Mouse (Mus musculus) liver, embryonic 14.5 days (tissue): ENCODE results near the gene Cap2. TPM values are rescaled to one million over a fixed set of nuclear protein-coding genes. Genes with fewer than 3 reads are reported as not detected.
A peak's percentile ranks its signal among the peaks of the same experiment; 100 is the strongest.

ENCODE experiments used
- ATAC-seq: fragments of 200-750 bp; cut with Nextera tagmentation; 2 replicates; pipeline ENCODE4 v1.8.0; 2017; ENCODE audit warnings: moderate number of reproducible peaks, mild to moderate bottlenecking, moderate library complexity; ENCODE audit not compliant: insufficient read depth
- DNase-seq, 3 experiments: peaks; one replicate each; pipeline ENCODE4 v3.0.0-alpha.2; 2012 to 2013; ENCODE audit warnings: low read depth in 3 of 3, low spot score in 3 of 3
- H3K27ac ChIP-seq: fragments of 300-500 bp; sonication (generic); 2 replicates; pipeline ENCODE4 v1.5.1; 2014; ENCODE audit warnings: moderate library complexity, mild to moderate bottlenecking, control low read depth, inconsistent platforms
- H3K27me3 ChIP-seq: fragments of 300-500 bp; sonication (generic); 2 replicates; pipeline ENCODE4 v1.6.1; 2014; ENCODE audit warnings: mild to moderate bottlenecking, low read length, moderate library complexity; ENCODE audit not compliant: control insufficient read depth, insufficient read depth
- H3K36me3 ChIP-seq: fragments of 300-500 bp; sonication (generic); replicated peaks from 2 replicates; pipeline ENCODE4 v1.6.1; 2014; ENCODE audit warnings: low read depth; ENCODE audit not compliant: control insufficient read depth, insufficient read depth
- H3K4me1 ChIP-seq, 2 experiments: fragments of 200-500 bp in 1 of 2; fragments of 300-500 bp in 1 of 2; sonication (generic) in 1 of 2; replicated peaks; 2 replicates each; pipeline ENCODE4 v1.6.1; 2012 to 2014; ENCODE audit warnings: antibody characterized with exemption in 1 of 2, inconsistent platforms in 1 of 2, low read length in 1 of 2; ENCODE audit not compliant: control insufficient read depth in 2 of 2, insufficient read depth in 2 of 2
- H3K4me2 ChIP-seq: fragments of 300-500 bp; sonication (generic); 2 replicates; pipeline ENCODE4 v1.6.1; 2014; ENCODE audit warnings: low read depth, mild to moderate bottlenecking, control low read depth, moderate library complexity
- H3K4me3 ChIP-seq, 2 experiments: fragments of 200-500 bp in 1 of 2; fragments of 300-500 bp in 1 of 2; sonication (generic) in 1 of 2; 2 replicates each; pipeline ENCODE4 v1.5.1; 2012 to 2014; ENCODE audit warnings: low read depth in 2 of 2, low read length in 2 of 2, mild to moderate bottlenecking in 2 of 2, control low read depth in 1 of 2, inconsistent platforms in 1 of 2, moderate library complexity in 1 of 2; ENCODE audit not compliant: insufficient read depth in 1 of 2
- H3K9ac ChIP-seq: fragments of 300-500 bp; sonication (generic); replicated peaks from 2 replicates; pipeline ENCODE4 v1.6.1; 2014; ENCODE audit warnings: mild to moderate bottlenecking, control low read depth, moderate library complexity
- H3K9me3 ChIP-seq: fragments of 300-500 bp; sonication (generic); 2 replicates; pipeline ENCODE4 v1.6.1; 2016; ENCODE audit warnings: low read length, mixed read lengths; ENCODE audit not compliant: control insufficient read depth
- CTCF ChIP-seq: IDR thresholded peaks from 2 replicates; pipeline ENCODE4 v1.5.1; 2016; ENCODE audit warnings: antibody characterized with exemption, low read depth, control low read depth
- EP300 ChIP-seq: IDR thresholded peaks from 2 replicates; pipeline ENCODE4 v1.6.1; 2016; ENCODE audit warnings: antibody characterized with exemption, low read depth
- whole genome bisulfite sequencing: fragments of 180-500 bp; shearing (Covaris S2); extraction: QIAGEN DNeasy Blood & Tissue Kit; methylation state at CpG from one replicate; pipeline ENCODE4 v1.1.7; 2014; ENCODE audit not compliant: insufficient replicate concordance; 5-methylcytosine and 5-hydroxymethylcytosine counted together
- polyA plus RNA-seq, 2 experiments: library from polyadenylated mRNA; depleted of rRNA in 1 of 2; stranded (reverse) in 1 of 2; unstranded in 1 of 2; fragments of >200 nt; fragmentation: Nextera tagmentation in 1 of 2; extraction: Ambion mirVana in 1 of 2; gene quantifications; 2 replicates each; pipeline versions ENCODE4 v1.2.1 to v1.2.3; 2012 to 2014

Cap2 gene
- polyA plus RNA-seq, 2 experiments = 0.55 TPM

GRCm38 (mm10) chr13:46550627-46551026 lies 49.0 kb downstream of the Cap2 start:
- no peak for TF ChIP-seq CTCF
- TF ChIP-seq EP300 = no peak
- WGBS = 68% methylated on average over 10 of the region's 10 CpGs
- no peak for DNase-seq
- H3K9ac ChIP-seq = no peak overlapping the region
- H3K27me3 ChIP-seq = no peaks in the 10 kb centered on the region
- H3K4me3 ChIP-seq = no peak overlapping the region
- H3K27ac ChIP-seq = no peak overlapping the region
- no peaks in the 10 kb centered on the region for H3K36me3 ChIP-seq
- ATAC-seq = no peak
- H3K4me2 ChIP-seq = no peak overlapping the region
- H3K4me1 ChIP-seq = no peaks in the 10 kb centered on the region
- no peaks in the 10 kb centered on the region for H3K9me3 ChIP-seq

- Histone ChIP-seq H3K4me2 (no peak overlapping the region), H3K9ac (no peak overlapping the region), H3K9me3 (no peaks in the 10 kb centered on the region), H3K27me3 (no peaks in the 10 kb centered on the region), H3K4me3 (no peak overlapping the region), H3K4me1 (no peaks in the 10 kb centered on the region), H3K36me3 (no peaks in the 10 kb centered on the region), H3K27ac (no peak overlapping the region)
- ATAC-seq (no peak), DNase-seq (no peak)
- WGBS = 77% methylated on average over 9 of the region's 9 CpGs
- TF ChIP-seq CTCF = no peak
- TF ChIP-seq EP300 = no peak
Measured at GRCm38 (mm10) chr13:46554736-46555135, 53.1 kb downstream of the Cap2 start.

- Histone ChIP-seq H3K9ac (no peak overlapping the region), H3K4me3 (no peak overlapping the region), H3K27ac (no peak overlapping the region), H3K4me1 (peaks cover 0 to 3% of the 10 kb centered on the region in 2 experiments; a peak in 2 of 4 replicates), H3K9me3 (no peaks in the 10 kb centered on the region), H3K27me3 (no peaks in the 10 kb centered on the region), H3K36me3 (no peaks in the 10 kb centered on the region), H3K4me2 (no peak overlapping the region)
- ATAC-seq = no peak
- no peak for TF ChIP-seq CTCF
- no peak for TF ChIP-seq EP300
- DNase-seq = no peak
- WGBS = 63% methylated on average over 5 of the region's 5 CpGs
Measured at GRCm38 (mm10) chr13:46565913-46566312, 64.3 kb downstream of the Cap2 start.

DNA sequence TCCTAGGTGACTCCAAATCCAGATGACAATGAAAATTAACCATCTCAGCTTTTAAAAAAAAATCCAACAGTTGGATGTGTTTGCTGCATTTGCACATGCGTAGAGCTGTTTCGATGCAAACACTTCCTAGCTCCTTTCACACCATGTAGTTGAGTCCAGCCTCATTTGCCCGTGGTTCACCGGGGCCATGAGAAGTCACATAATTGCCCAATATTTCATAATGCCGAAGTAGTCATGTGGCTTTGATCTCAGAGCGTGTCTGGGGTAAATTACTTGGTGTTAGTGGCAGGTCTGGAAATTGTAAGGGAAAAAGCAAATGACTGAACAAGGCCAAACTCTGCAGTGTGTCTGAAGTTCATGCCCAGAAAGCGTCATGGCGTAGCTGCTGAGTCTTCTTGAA lies 67.8 kb downstream of the Cap2 start:
- Histone ChIP-seq H3K27ac (no peak overlapping the region), H3K27me3 (no peaks in the 10 kb centered on the region), H3K9me3 (no peaks in the 10 kb centered on the region), H3K36me3 (no peaks in the 10 kb centered on the region), H3K4me2 (no peak overlapping the region), H3K4me3 (no peak overlapping the region), H3K4me1 (peaks cover 0 to 9% of the 10 kb centered on the region in 2 experiments; a peak in 2 of 4 replicates), H3K9ac (no peak overlapping the region)
- 65% methylated on average over 8 of the region's 8 CpGs for WGBS
- ATAC-seq (no peak), DNase-seq (no peak)
- no peak for TF ChIP-seq CTCF
- no peak for TF ChIP-seq EP300

DNA sequence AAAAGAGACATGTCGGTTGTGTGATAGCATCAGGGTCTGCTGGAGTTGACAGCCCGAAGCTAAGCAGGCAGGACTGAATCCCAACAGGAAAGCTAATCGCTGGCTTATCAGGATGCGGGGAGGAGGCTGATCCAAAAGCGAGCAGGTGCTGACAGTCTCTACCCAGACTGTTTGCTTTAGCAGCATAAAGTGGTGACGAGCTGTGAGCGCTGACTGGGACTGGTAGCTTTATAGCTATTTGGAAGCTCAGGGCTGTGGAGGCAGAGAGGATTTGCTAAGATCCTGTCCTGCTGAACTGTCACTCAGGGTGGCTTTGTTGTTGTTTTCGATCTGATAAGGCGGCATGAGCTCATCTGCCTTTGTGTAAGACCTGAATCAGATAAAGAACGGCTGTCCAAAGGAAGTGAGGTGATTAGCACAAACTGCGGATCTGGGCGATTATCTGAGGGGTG lies 69.5 kb downstream of the Cap2 start:
- ATAC-seq (no peak), DNase-seq (no peak)
- Histone ChIP-seq H3K27me3 (no peaks in the 10 kb centered on the region), H3K4me2 (peak overlapping the region; percentile 24), H3K4me1 (peaks cover 0 to 9% of the 10 kb centered on the region in 2 experiments; a peak in 2 of 4 replicates), H3K9ac (no peak overlapping the region), H3K4me3 (0 out of 4 replicates have a peak overlapping the region, but pooled peaks of 1 of the 2 experiments have one; percentile 9), H3K36me3 (no peaks in the 10 kb centered on the region), H3K27ac (no peak overlapping the region), H3K9me3 (no peaks in the 10 kb centered on the region)
- WGBS = 3% methylated on average over 12 of the region's 12 CpGs
- no peak for TF ChIP-seq CTCF
- TF ChIP-seq EP300 = no peak
